ENCODE assay signal across 19 mouse cellular contexts in genomic region chr11:11865128-11865527, GRCm38 (mm10). TPM values are rescaled to one million over a fixed set of nuclear protein-coding genes. Genes with fewer than 3 reads are reported as not detected.
DNase-seq lines count a peak whose midpoint lies in the region; ATAC-seq and TF ChIP-seq lines count a peak whose summit lies in the region.
"Had no signal": no experiment of that assay in that cellular context is flagged by ENCODE, and none has a peak within 500 bp of the region (broad histone marks: within the 10 kb centered on the region; RNA-seq: fewer than 3 reads in every experiment).

No protein-coding gene starts in this region.

- ATAC-seq in liver, embryonic 11.5 days (replicated peaks; ENCODE audit: low FRiP score): no peak
- peak; percentile 89 for ATAC-seq in stomach, embryonic 14.5 days (ENCODE audit: insufficient number of reproducible peaks, insufficient read depth, low FRiP score, low read depth)
- no peak for ATAC-seq in erythroid progenitor cell, adult 5-6 weeks (replicated peaks; ENCODE audit: low FRiP score, poor library complexity, severe bottlenecking)
- ATAC-seq: hindbrain, embryonic 16.5 days; liver, embryonic 12.5 days had no signal

- H3K4me2 ChIP-seq in liver, embryonic 11.5 days: no peak overlapping the region
- no peak overlapping the region for H3K4me2 ChIP-seq in stomach, embryonic 14.5 days (replicated peaks; ENCODE audit: low read depth, low read length)
- H3K4me2 ChIP-seq: liver, embryonic 12.5 days; neural tube, embryonic 12.5 days had no signal

- H3K27ac ChIP-seq in heart, embryonic 10.5 days: peak overlapping the region; percentile 33; the same call in 1 of the 2 replicates
- H3K27ac ChIP-seq in liver, embryonic 11.5 days (ENCODE audit: low read depth, low read length): no peak overlapping the region
- H3K27ac ChIP-seq in embryonic fibroblast, embryonic 13.5 days (ENCODE audit: insufficient read depth, low read length): peak overlapping the region; percentile 38; the same call in 1 of the 2 replicates
- peak overlapping the region; percentile 92 for H3K27ac ChIP-seq in stomach, embryonic 14.5 days (ENCODE audit: low read length)
- H3K27ac ChIP-seq: liver, embryonic 12.5 days; midbrain, embryonic 10.5 days; neural tube, embryonic 12.5 days had no signal

- no peak overlapping the region for H3K9ac ChIP-seq in liver, embryonic 11.5 days (ENCODE audit: low read depth, low read length)
- H3K9ac ChIP-seq in stomach, embryonic 14.5 days (replicated peaks; ENCODE audit: low read depth, low read length): no peak overlapping the region
- H3K9ac ChIP-seq: liver, embryonic 12.5 days; neural tube, embryonic 12.5 days had no signal

- no peak for TF ChIP-seq POLR2A in embryonic fibroblast, embryonic 13.5 days (IDR thresholded peaks at IDR 0.05; ENCODE audit: low read depth, low read length)

- H3K36me3 ChIP-seq in heart, embryonic 10.5 days: no peaks in the 10 kb centered on the region
- H3K36me3 ChIP-seq in liver, embryonic 11.5 days (ENCODE audit: control insufficient read depth, insufficient read depth, low read length): no peaks in the 10 kb centered on the region
- no peaks in the 10 kb centered on the region for H3K36me3 ChIP-seq in stomach, embryonic 14.5 days (ENCODE audit: control insufficient read depth, insufficient read depth, low read length)
- H3K36me3 ChIP-seq: liver, embryonic 12.5 days; midbrain, embryonic 10.5 days; neural tube, embryonic 12.5 days had no signal

- H3K4me1 ChIP-seq in heart, embryonic 10.5 days: peaks cover 23% of the 10 kb centered on the region
- H3K4me1 ChIP-seq in liver, embryonic 11.5 days (replicated peaks; ENCODE audit: control insufficient read depth, insufficient read depth, low read length): peaks cover 7% of the 10 kb centered on the region
- peaks cover 7% of the 10 kb centered on the region; the same call in 1 of the 2 replicates for H3K4me1 ChIP-seq in embryonic fibroblast, embryonic 13.5 days (ENCODE audit: control insufficient read depth, insufficient read depth, low read length)
- H3K4me1 ChIP-seq in stomach, embryonic 14.5 days (ENCODE audit: control insufficient read depth, insufficient read depth, low read length): peaks cover 11% of the 10 kb centered on the region; the same call in 1 of the 2 replicates

- 79% methylated on average over 2 of the region's 2 CpGs for WGBS in heart, embryonic 10.5 days
- WGBS in liver, embryonic 11.5 days: 80% methylated on average over 2 of the region's 2 CpGs
- WGBS in stomach, embryonic 14.5 days: 42% methylated on average over 2 of the region's 2 CpGs

- no peaks in the 10 kb centered on the region for H3K27me3 ChIP-seq in heart, embryonic 10.5 days (ENCODE audit: insufficient read depth, poor library complexity, severe bottlenecking)
- no peaks in the 10 kb centered on the region for H3K27me3 ChIP-seq in liver, embryonic 11.5 days (replicated peaks; ENCODE audit: control insufficient read depth, insufficient read depth, low read length)
- no peaks in the 10 kb centered on the region for H3K27me3 ChIP-seq in stomach, embryonic 14.5 days (ENCODE audit: control insufficient read depth, insufficient read depth, low read length)
- H3K27me3 ChIP-seq: CH12.LX; liver, embryonic 12.5 days; neural tube, embryonic 12.5 days had no signal

- no peaks in the 10 kb centered on the region for H3K9me3 ChIP-seq in heart, embryonic 10.5 days
- H3K9me3 ChIP-seq in liver, embryonic 11.5 days (ENCODE audit: control insufficient read depth, low read length): no peaks in the 10 kb centered on the region
- no peaks in the 10 kb centered on the region for H3K9me3 ChIP-seq in stomach, embryonic 14.5 days (ENCODE audit: control insufficient read depth, low read depth, low read length)
- H3K9me3 ChIP-seq: liver, embryonic 12.5 days; midbrain, embryonic 10.5 days; neural tube, embryonic 12.5 days had no signal

- no peak for TF ChIP-seq CTCF in embryonic fibroblast, embryonic 13.5 days (IDR thresholded peaks at IDR 0.05; ENCODE audit: borderline replicate concordance, insufficient read depth, low read length)

- H3K4me3 ChIP-seq in heart, embryonic 10.5 days: no peak overlapping the region
- no peak overlapping the region for H3K4me3 ChIP-seq in liver, embryonic 11.5 days (ENCODE audit: low read depth, low read length)
- no peak overlapping the region for H3K4me3 ChIP-seq in embryonic fibroblast, embryonic 13.5 days (ENCODE audit: insufficient read depth, low read length)
- no peak overlapping the region for H3K4me3 ChIP-seq in stomach, embryonic 14.5 days (ENCODE audit: low read depth, low read length)
- H3K4me3 ChIP-seq: liver, embryonic 12.5 days; midbrain, embryonic 10.5 days; neural tube, embryonic 12.5 days had no signal

- DNase-seq in heart, embryonic 10.5 days (ENCODE audit: low spot score): no peak
- no peak for DNase-seq in heart, adult 9 months (ENCODE audit: low spot score in 2 of 2)
- peak; percentile 3 for DNase-seq in liver, embryonic 11.5 days (ENCODE audit: low spot score)
- no peak for DNase-seq in liver
- DNase-seq in frontal cortex, postnatal 36 days (ENCODE audit: low spot score in 2 of 2): no peak
- DNase-seq: adrenal gland, adult 2 months; cerebellum, postnatal 14 days; embryo, embryonic 11 days; kidney, adult 8-10 months; kidney, postnatal 4 days; right cerebral cortex, postnatal 14 days had no signal

RNA-seq across cellular contexts. Expression of gene Ddc, which starts 32.8 kb away (rescaled TPM):
- polyA plus RNA-seq in heart, embryonic 10.5 days (2016; fragmentation: Nextera tagmentation; extraction: Ambion mirVana): 34.5 and 42.8 TPM in 2 replicates
- polyA plus RNA-seq in liver, embryonic 11.5 days (2014; fragmentation: Nextera tagmentation; extraction: Ambion mirVana): 15.9 and 17.2 TPM in 2 replicates
- polyA plus RNA-seq in embryonic fibroblast, embryonic 13.5 days (2011; ENCODE audit: insufficient read length, low read depth, missing spikeins): 1.6 TPM in 2 replicates
- 36.7 and 47.2 TPM in 2 replicates for polyA plus RNA-seq in stomach, embryonic 14.5 days (2014; fragmentation: Nextera tagmentation; extraction: Ambion mirVana)
- 5.4 TPM in 1 of 2 replicates, not detected in the other for total RNA-seq in erythroid progenitor cell, adult 5-6 weeks (2015; ENCODE audit: low replicate concordance)
- 6.0 TPM in 1 of 2 replicates, not detected in the other for total RNA-seq in erythroid progenitor cell, adult 5-6 weeks (2017; ENCODE audit: low replicate concordance)

RNA-seq across cellular contexts. Expression of gene Fignl1, which starts 56.4 kb away (rescaled TPM):
- 94.9 and 96.4 TPM in 2 replicates for polyA plus RNA-seq in heart, embryonic 10.5 days (2016; fragmentation: Nextera tagmentation; extraction: Ambion mirVana)
- 122 and 151 TPM in 2 replicates for polyA plus RNA-seq in liver, embryonic 11.5 days (2014; fragmentation: Nextera tagmentation; extraction: Ambion mirVana)
- polyA plus RNA-seq in embryonic fibroblast, embryonic 13.5 days (2011; ENCODE audit: insufficient read length, low read depth, missing spikeins): 17.5 and 24.4 TPM in 2 replicates
- 52.6 and 56.5 TPM in 2 replicates for polyA plus RNA-seq in stomach, embryonic 14.5 days (2014; fragmentation: Nextera tagmentation; extraction: Ambion mirVana)
- total RNA-seq in erythroid progenitor cell, adult 5-6 weeks (2015; ENCODE audit: low replicate concordance): 119 and 122 TPM in 2 replicates
- 145 and 148 TPM in 2 replicates for total RNA-seq in erythroid progenitor cell, adult 5-6 weeks (2017; ENCODE audit: low replicate concordance)
